Mouse (Mus musculus): ENCODE results near the gene Ank2. TPM values are rescaled to one million over a fixed set of nuclear protein-coding genes. Genes with fewer than 3 reads are reported as not detected.
"Not testable (repeated sequence)": the region's sequence is repeated elsewhere in the genome, so short reads cannot be mapped to it uniquely, and the experiment has no call there.

The Ank2 gene
- polyA plus RNA-seq, 3 experiments from 2014 or later: 0.41 to 0.54 TPM; not detected in 1

DNA sequence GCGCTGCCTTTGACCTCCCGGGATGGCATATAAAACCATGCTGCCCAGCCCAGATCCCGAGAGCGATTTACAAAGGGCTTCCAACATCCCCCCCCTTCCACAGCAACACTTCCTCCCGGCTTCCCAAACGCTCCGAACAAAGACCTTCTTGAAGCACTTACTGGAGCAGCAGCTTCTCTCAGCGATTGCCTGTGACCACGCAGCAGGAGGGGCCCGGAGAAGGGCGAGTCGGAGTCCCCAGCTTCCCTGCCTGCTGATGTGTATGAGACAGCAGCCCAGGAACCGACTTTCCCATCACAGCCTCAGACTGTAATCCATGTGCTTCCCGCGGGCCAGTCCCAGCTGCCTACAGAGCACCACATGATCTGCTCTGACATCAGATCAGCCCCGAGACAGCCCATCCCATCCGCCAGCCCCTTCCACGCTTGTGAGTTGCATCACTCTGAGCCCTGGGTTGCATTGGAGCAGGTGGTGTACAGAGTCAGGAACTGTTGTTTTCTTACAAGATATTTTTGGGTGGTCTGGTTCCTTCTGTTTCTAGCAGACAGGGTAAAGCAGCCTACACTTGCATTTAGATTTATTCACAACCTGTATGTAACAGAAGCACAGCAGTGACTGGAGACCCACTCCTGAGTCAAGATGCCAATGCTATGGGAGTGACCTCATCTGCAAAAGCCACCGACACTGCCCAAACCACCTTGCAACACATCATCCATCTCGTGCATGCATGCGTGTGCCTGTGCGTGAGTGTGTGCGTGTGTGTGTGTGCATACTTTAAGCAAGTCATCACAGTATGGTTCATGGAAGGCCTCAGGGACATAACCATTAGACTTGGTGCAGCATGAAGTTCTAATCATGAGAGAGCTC is 90.2 kb downstream of the Ank2 start:
- no peak for ATAC-seq

- ATAC-seq: no peak
Measured at GRCm38 (mm10) chr3:127407868-127408574, 91.1 kb downstream of the Ank2 start.

- ATAC-seq: no peak
Measured at GRCm38 (mm10) chr3:127406883-127407282, 92.3 kb downstream of the Ank2 start.

DNA sequence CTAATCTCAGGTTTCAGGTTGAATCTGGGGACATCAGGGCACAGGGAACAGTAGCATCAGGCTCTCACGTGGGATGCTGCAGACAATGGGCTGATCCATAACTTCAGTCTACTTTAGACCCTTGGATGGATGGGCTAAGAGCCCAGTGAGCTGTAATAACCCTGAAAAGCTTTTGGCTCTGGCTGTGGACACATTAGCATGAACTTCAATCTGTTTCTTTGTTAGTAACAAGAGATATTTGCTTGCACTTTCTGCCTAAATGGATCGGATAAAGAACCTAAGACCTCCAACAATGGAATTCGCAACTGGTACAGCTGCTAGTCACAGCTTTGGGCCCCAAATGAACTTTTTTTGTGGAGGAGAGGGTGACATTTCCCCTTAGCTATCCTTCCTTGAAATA is 94.8 kb downstream of the Ank2 start:
- ATAC-seq: no peak

- no peak for ATAC-seq
Measured at GRCm38 (mm10) chr3:127400976-127401375, 98.2 kb downstream of the Ank2 start.

- not testable (repeated sequence) for ATAC-seq
Measured at GRCm38 (mm10) chr3:127400468-127400867, 98.7 kb downstream of the Ank2 start.

GRCm38 (mm10) chr3:127397774-127398173 is 101.4 kb downstream of the Ank2 start:
- no peak for ATAC-seq

DNA sequence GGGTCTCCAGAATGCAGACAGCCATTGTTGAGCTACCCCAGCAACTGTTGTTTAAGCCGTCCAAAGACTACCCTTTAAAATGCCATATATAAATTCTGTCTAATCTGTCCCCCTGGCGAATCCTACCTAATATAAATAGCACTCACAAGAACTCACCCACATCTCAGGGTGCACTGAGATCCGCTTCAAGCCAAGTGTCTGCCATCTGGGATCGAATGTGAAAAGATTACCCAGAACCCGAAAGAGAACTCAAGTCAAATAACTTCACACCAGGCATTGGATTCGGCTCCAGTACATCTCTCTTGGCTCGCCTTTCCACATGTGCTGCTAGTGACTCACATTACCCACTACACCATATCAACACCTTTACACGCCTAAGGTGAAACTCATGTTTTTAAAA is 103.9 kb downstream of the Ank2 start:
- ATAC-seq: no peak

GRCm38 (mm10) chr3:127387016-127387517 is 112.1 kb downstream of the Ank2 start:
- ATAC-seq: no peak

DNA sequence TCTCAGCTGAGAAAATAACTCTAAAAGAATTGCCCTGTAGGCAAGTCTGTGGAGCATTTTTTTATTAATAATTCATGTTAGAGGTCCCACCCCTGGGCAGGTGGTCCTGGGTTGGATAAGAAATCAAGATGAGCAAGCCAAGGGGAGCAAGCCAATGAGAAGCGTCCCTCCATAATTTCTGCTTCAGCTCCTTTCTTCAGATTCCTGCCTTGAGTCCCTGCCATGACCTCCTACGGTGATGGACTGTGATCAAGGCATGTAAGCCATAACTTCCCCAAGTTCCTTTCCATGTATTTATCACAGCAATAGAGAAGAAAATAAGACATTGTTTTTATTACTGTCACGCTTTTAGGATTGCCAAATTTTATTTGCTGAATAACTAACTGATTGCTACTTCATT is 115.9 kb downstream of the Ank2 start:
- no peak for ATAC-seq

DNA sequence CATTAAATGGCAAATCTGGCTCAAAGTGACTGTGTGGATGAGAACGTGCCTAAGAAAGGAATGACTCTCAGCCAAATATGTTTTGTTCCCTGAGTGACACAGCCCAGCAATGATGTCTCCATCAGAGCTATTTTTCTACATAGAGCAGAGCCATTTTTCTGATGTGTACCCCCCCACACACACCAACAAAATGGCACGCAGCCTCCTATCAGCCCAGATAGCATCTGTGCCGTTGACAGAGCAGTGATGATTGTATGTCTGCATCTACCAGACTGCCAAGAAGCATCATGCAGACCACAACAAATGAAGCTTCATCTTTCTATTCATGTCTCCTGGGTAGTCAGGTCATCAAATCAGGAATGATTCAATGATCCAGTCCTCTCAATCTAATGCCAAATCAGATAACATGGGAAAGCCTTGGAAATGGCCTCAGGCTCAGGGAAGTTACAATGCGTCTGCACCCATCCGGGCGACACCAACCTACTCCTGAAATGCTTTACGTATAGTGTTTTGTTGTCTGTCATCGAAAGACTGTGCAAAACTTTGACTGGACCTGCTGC is 122.2 kb downstream of the Ank2 start:
- ATAC-seq: no peak

- ATAC-seq: no peak
Measured at GRCm38 (mm10) chr3:127375956-127376660, 123.0 kb downstream of the Ank2 start.

- no peak for ATAC-seq
Measured at GRCm38 (mm10) chr3:127374190-127374710, 124.9 kb downstream of the Ank2 start.

GRCm38 (mm10) chr3:127371774-127372173 is 127.4 kb downstream of the Ank2 start:
- ATAC-seq: no peak

- no peak for ATAC-seq
Measured at GRCm38 (mm10) chr3:127369529-127369928, 129.6 kb downstream of the Ank2 start.

GRCm38 (mm10) chr3:127367450-127367849 is 131.7 kb downstream of the Ank2 start:
- no peak for ATAC-seq

DNA sequence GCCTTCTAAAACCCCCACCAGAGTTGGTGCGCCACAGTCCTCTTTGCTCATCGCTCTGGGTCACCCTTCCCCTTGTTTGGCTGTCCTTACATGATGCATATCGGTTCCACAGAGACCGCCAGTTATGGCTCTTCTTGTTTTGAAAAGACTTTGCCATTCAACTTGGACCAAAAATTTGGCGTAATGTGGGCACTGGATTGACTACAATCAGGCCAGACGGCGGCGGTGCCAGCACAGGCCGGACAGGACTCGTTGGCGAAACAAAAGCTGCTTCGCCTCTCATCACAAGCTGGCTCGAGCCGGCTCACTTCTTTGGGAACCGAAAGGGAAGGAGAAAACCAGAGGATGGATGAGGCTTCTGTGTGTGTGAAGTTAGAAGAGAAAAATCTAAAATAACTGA is 135.6 kb downstream of the Ank2 start:
- ATAC-seq: no peak

GRCm38 (mm10) chr3:127362611-127363393 is 136.3 kb downstream of the Ank2 start:
- no peak for ATAC-seq

DNA sequence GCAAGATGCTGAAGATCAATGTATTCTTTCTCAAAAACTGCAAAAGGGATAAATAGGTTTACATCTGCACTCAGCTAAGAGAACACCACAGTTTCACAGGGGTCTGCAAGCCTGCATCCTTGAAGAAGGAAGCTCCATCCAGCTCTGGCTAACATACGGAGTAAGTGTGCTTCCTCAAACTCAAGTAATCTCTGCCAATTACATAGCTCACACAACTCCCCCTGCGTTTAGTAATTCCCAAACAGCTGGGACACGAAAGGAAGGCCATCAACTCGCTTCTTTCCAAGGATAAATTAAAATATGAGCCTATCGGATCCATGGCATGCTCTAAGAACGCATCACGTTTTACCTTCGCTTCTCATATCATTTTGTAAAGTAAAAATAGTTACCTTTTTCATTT is 137.3 kb downstream of the Ank2 start:
- no peak for ATAC-seq

- ATAC-seq: no peak
Measured at GRCm38 (mm10) chr3:127361384-127361783, 137.8 kb downstream of the Ank2 start.

DNA sequence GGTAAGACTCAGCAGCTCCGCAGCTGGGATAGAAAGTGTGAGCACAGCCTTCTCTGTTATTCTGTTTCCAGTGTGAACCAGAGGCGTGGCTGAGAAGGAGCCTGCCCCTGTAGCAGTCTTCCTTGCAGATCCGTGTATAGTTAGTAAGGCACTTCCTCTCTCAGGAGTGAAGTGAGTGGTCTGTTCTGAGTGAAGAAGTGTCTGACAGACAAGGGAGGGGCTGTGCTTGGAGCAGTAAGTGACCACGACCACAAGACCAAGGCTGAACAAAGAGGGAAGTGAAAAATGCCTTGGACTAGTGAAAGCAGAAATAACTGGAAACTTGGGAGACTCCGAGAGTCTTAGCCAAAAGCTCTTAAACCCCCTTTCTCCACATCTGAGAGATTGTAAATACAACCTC is 143.9 kb downstream of the Ank2 start:
- ATAC-seq: no peak

Data from inflammation-experienced regulatory T-cells, adult 6 months (primary cell).